Mouse (Mus musculus): ENCODE measurements around the gene Myrf.
A peak's percentile ranks its signal among the peaks of the same experiment; 100 is the strongest.

The Myrf gene

DNA sequence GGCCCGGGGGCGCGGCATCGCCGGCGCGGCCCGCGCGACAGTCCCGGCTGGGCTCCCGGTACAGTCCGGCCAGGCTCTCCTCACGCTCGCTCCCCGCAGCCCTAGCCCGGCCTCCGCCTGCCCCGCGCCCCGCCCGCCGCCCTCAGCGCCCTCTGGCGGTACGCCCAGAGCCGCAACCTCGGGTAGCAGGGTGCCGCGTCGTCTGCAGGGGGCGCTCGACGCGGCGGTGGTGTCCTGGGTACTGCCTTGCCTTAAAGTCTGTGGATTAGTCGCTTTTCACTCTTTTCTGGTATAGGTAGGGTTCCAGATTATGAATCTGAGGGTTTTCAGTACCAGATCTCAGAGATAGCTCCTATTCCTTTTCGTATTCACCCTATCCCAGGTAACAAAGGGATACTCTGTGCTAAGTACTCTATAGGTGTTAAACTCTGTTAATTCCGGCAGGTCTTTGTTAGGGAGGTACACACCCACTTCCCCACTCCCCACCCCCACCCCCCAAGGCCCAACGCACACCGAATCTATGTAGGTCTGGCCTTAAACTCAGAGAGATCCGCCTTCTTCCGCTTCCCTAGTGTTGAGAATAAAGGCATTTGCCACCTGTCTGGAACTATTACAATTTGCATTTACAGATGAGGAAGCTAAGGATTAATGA, at the start of gene Myrf:
Gene Myrf, minus strand, starts transcription at position 95 of the 652 bp plus-strand sequence.
- DNase-seq (ENCODE audit: low spot score): peak; percentile 90

DNA sequence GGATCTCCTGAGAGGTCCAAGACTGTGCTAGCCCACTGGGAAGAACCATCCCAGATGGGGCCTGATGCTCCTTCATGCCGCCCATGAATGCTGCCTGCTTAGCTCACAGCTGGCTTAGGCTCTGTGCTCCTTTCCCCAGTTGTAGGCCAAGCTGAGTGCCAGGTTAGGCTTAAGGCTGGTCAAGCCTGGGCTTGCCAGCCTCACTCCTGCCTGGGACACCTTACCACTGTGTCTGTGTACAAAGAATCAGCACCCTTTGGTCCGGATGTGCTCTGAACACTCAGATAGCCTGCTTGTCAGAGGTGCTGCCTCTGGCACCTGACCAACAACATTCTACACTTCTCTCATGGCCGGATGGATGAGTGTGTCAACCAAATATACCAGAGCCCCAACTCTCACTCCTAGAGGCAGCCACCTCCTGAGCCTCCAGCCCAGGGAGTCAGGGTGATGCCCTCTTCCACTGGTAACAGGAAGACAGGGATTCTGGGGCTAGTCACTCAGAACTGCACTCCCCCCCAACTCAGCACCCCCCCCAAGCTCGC, 49.1 kb upstream of the Myrf start:
- no peak for DNase-seq (ENCODE audit: low spot score)

DNA sequence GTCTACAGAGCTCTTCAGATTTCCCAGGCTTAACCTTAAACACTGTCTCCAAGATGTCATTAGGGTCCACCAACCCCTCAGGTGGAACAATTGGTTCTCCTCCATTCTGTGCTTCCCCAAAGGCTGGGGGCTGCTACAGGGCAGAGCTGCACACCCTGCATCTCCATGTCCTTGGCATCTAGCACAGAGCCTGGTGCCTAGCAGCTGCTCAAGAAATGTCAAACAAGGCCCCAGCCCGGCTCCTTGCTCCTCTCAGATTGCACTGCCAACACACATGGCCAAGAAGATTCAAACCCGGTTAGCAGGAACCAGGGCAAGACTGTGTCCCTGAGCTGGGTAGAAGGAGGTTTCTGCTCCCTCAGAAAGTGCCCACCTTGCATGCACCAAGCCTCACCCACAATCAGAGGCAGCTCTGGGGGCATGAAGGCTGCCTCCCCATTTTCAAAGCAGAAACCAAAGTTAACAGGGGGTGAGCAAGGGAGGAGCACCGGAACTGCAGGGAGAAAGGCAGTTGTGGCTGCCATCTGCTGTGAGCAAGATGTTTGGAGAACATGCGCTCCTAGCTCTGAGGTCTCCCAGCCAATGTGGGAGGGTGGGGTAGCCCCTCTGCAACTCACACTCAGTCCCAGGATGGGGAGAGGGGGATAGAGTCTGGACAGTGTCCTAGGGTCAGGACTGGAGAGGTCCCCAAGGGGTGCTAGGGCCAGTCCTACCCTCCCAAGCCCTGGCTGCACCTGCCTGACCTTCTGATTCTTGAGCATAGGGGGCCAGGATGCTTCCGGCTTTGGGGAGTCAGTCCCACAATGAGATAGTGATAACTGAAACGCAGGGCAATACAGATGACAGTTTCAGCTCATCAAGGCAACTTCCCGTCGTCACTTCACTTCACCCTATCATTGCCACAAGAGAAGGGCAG, 47.8 kb upstream of the Myrf start:
- no peak for DNase-seq (ENCODE audit: low spot score)

DNA sequence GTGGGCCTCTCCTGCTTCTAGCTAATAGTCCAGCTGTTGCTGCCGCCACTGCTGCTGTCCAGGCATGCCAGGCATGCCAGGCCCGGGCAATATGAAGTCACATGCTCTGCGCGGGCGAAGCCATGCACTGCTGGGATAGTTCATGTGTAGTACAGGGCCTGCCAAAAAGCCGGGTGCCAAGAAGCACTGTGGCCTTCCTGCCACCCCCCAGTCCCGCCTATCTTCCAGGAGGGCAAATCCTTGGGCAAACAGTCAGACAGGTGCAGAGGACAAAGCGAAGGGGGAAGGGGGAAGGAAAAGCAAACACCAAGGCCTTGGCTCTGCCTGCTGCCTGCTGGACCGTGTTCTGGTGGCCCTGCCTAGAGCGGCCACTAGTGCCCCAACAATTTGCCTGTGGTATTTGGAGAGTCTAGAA, 45.9 kb upstream of the Myrf start:
- no peak for DNase-seq (ENCODE audit: low spot score)

DNA sequence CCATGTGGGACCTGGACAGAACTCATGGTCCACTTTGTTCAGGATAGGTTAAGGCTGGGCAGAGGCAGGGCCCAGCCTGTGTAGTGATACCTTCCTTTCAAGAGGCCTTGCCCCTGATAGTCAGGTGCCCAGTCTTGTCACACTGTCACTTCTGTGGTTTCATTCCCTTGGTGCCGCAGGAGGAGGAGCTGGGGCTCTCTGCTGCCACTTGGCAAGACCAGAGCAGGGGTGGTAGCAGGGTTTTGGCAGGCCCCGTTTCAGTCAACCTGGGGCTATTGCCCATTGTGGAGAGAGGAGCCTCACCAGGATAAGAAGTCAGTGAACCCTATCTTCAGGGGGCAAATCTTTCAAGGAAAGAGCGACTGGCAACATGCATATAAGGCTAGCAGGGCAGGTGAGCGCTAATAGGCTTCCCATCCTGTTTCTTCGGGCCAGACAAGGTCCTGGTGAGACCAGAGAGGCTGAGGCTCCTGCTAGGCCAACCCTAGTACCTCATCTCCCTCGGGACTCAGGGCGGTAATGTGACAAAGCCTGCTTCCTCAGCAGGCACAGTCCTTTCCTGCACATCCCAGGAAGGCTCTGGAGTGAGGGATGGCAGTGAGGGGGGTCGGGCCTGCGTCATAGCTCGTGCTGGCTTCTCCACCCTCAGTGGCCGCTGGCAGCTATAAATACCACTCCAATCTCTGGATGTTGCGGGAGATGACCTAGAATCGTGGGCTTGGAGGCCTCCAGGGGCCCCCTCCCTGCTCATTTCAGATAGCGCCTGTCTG, 40.4 kb upstream of the Myrf start:
- DNase-seq (ENCODE audit: low spot score): no peak

DNA sequence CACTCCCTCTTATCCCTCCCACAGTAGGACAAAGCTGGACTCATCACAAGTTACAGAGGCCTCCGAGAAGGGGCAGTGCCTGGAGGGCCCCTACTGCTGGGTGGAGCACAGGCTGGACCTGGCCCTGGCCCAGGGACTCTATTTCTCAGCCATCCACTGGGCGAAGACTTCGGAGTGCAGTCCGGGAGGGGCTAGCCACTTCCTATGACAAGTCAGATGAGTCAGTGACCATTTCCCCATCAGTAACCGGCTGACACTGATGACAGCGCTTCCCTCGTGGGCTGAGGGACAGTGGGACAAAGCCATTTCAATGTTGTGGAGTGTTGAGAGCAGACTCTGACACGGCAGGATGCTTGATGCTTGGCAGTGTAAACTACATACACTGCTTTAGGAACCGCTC, 39.1 kb upstream of the Myrf start:
- no peak for DNase-seq (ENCODE audit: low spot score)

DNA sequence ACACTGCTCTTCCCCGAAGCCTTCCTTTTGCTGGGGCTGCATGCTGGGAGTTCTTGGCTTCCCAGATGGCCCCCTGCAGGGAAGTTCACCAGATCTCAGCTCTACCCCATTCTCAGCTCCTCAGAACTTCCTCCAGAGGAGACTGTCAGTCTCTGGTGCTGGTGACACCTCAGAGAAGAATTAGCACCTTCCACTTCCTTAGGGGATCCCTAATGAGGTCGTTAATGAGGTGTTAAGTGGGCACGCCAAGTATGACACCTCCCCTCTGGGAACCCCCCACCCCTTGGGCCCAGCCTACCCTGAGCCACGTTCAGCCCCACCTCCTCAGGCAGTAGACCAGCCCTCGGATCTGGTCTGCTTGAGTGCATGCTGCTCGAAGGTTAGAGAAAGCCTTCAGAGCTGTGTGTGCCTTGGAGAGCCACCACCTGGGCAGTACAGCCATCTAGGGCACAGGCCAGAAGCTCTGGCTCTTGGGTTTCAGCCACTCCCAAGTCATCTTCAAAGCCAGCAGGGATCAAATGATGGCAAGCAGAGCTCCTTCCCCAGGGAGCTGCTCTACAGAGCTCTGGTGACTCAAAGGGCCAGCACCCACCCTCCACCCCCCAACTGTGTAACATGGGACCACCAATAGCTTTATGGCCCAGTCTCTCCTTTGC, 38.2 kb upstream of the Myrf start:
- DNase-seq (ENCODE audit: low spot score): no peak

DNA sequence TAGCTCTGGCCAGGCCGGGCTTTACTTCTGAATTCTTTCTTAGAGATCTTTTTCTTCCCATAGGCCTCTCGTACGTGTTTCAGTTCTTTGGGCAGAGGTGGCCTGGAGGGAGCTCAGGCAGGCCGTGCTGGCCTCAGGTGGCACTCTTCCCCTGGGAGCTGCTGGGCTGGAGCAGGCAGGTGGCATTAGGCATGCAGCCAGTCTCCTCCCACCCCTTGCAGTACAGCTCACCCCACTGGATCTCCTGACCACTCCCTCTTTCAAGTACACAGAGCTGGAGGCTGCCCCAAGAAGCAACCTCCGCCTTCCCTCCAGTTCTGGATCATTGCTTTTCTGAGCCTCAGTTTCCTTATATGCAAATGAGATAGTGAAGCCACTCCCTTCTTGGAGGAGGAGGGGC, 37.2 kb upstream of the Myrf start:
- DNase-seq (ENCODE audit: low spot score): no peak

DNA sequence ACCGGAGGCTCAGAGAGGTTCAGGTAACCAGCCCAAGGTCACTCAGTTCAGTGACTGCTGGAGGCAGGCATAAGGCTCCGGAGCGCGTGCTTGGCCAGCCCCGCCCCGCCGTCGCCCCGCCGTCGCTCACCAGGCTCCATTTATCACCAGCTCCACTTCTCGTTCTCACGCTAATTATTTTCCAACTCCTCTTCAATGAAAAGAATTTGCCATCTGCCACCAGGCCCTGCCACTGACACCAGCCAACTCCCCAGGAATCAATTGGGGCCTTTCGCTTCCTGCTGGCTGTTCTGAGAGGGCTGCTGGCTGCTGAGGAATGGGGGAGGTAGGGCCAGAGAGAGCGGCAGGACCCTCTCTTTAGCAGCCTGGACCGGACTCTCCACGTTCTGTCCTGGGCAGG, 36.8 kb upstream of the Myrf start:
- DNase-seq (ENCODE audit: low spot score): no peak

DNA sequence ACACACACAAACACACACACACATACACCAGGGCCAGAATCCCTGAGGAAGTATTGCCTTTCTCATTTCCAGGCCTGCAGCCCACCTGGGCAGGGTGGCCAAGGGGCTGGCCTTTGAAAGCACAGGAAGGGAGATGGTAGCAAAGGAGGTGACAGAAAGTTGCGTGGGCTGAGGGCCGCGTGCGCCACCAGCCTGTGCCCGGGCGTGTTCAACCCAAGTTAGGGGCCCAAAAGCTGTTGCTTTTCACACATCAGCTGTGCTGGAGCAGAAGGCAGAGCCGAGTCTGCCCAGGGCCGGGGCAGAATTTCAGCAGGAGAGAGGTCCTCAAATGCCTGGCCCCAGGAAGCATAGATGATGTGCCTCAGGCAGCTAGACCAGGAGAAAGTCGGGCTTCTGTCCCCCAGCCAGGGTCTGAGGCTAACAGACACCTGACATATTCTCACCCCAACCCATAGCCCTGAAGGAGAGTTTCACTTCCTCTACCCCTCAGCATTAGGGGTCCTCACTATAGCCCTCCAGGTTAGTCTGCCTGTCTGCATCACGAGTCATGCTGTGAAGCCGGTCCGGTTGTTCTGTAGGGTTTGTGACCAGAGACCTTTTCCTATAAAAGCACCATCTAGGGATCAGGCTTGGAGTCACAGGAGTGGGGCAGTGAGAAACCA, 36.1 kb upstream of the Myrf start:
- no peak for DNase-seq (ENCODE audit: low spot score)

DNA sequence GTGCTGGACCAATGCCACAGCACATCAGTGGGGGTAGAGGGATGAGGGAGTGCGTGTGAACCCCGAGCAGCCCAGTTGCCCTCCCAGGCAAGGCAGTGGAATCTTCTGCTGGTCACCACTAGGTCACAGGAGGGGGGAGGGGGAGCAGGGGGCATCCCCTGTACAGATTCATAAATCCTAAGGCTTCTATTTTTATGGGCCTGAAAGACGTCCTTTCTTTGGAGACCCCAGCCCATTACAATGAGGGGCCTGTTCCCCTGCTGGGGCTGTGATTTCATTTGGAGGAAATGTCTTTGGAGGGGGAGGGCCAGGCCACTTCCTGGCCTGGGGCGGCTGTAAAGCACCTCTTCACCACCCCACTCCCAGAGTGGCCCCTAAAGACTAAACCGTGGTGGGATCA, 33.5 kb upstream of the Myrf start:
- no peak for DNase-seq (ENCODE audit: low spot score)

DNA sequence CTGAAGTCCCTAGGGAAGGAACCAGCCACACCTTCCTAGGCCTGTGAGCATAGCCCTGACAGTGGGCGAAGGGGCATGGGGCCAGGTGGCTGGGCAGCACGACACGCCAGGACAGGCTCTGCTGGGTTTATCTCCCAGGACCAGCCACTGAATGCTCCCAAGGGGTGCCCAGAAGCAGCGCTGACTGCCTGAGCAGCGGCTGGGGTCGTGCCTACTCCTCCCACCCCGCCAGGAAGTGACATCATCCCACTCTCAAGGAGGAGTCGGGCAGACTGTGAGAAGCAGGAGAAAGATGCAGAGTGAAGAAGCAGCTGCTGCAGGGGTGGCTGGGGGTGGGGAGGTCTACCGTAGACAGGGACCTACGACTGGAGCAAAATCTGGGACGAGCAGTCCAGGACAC, 32.2 kb upstream of the Myrf start:
- DNase-seq (ENCODE audit: low spot score): no peak

DNA sequence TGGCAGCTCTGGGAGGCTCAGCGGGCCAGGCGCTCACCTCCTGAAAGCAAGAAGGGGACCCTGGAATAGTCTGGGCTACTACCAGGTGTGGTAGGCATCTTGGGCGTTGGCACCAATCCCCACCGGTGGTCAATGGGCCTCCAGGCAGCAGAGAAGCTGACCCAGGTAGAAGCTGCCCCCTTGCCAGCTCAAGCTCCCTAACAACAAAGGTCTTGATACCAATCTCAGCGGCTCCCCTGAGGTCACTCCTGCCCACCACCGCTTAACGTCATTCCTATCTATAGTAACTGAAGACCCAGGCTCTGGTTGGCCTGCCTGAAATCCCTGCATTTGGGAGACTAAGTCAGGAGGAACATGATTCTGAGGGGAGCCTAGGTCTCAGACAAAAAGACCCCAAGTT, 31.0 kb upstream of the Myrf start:
- no peak for DNase-seq (ENCODE audit: low spot score)

DNA sequence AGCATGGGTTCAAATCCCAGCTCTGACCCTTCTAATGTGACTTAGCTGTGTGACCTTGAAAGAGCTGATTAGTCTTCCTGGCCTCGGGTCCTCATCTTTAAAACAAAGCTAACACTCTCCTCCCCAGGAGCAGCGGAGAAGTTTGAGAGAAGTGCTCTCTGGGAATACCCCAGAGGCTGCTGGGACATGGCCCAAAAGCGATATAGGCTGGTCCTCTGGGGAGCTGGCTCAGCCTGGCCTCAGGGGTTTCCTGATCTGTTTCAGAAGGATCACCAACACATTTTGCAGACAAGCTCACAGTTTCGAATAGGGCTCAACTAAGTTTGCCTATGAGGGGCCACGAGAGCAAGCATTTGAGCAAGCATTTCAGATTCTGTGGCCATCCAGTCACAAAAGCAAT, 29.8 kb upstream of the Myrf start:
- DNase-seq (ENCODE audit: low spot score): no peak

DNA sequence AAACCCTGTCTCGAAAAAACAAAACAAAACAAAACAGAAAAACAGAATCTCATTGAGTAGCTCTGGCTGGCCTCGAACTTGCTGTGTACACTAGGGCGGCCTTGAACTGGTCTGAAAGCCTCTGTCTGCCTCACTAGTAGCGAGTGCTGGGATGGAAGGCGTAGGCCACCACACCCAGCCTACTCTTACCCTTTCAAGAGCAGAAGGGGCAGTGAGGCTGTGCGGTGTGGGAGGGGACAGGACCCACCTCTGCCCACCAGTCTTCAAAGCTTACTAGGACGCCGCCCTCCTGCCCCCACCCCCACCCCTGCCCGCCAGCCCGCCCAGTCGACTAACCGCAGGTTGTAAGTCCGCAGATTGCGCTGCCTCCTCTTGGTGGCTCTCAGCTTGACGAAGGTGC, 28.3 kb upstream of the Myrf start:
- DNase-seq (ENCODE audit: low spot score): no peak

DNA sequence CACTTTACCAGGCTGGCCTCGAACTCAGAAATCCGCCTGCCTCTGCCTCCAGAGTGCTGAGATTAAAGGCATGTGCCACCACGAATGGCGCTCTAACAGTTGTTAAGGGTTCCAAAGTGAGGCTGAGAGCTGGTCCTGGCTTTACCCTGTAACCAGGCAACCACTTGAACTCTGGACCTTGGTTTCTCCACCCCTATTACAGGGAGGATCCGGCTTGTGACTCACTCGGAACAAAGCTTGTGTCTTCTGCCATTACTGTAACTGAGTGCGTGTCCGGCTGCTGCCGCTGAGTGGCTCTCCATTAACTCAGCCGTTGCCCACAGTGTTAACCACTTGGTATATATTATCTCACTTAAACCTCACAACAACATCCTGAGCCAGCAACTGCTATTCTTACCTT, 27.4 kb upstream of the Myrf start:
- DNase-seq (ENCODE audit: low spot score): no peak

DNA sequence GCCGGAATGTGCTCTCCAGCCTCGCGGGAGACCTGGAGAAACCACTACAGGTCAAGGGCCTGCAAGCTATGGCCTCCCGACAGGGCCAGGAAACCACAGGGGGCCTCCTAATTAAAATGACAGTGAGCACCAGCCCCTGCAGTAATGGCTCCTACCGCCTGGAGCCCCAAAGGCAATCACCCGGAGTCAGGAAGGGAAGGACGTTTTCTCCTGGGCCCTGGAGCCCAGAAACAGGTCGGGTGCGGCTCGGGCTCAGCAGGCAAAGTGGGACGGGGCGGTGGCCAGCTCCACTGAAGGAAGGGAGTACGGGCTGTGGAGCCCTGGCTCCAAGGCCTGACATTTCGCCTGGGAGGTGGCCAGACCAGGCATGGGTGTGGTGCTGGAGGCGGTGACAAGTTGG, 26.5 kb upstream of the Myrf start:
- peak; percentile 68 for DNase-seq (ENCODE audit: low spot score)

DNA sequence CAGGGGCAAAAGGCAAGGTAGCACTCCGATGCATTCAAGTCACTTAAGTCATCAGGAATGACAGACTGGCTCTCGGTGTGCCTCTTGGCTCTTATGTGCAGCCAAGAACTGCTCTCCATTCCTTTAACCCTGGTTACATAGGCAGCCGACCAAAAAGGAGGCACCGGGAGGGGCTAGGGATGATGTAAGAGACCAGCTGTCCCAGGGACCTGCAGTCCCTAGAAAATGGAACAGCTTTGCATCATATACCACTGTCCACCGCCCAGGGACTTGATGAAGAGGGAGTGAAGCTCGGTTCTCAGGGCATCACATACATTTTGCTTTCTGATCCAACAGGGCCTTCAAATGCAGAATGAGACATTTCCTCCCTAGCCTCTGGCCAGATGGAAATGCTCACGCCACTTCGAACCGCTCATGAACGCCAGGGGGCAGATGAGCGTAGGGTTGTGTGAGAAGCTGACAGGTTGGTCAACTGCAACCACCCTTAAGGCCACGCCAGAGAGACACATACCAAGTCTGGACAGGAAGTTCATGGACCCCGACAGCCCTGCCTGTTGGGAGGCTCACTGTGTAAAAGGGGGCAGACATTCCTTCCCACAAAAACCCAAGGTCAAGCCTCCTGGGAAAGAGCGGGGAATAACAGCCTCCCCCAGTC, 25.8 kb upstream of the Myrf start:
- peak; percentile 90 for DNase-seq (ENCODE audit: low spot score)

DNA sequence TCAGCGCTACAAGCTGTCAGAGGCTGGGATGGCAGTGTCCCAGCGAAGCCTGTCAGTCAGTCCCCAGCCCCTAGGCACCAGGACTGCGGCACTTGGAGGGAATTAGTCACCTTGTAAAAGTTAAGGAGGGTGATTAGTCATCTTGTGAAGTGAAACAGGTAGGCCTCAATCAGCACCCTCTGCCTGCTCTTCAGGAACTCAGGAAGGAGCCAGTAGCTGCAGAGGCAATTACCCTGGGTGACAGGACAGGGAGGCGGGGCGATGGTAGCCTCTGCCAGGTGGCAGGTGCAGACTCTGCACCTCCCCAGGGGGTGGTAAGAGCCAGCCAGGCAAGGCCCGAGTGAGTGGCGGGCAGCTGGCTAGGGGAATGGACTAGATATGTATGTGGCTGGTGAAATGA, 20.8 kb upstream of the Myrf start:
- DNase-seq (ENCODE audit: low spot score): no peak

DNA sequence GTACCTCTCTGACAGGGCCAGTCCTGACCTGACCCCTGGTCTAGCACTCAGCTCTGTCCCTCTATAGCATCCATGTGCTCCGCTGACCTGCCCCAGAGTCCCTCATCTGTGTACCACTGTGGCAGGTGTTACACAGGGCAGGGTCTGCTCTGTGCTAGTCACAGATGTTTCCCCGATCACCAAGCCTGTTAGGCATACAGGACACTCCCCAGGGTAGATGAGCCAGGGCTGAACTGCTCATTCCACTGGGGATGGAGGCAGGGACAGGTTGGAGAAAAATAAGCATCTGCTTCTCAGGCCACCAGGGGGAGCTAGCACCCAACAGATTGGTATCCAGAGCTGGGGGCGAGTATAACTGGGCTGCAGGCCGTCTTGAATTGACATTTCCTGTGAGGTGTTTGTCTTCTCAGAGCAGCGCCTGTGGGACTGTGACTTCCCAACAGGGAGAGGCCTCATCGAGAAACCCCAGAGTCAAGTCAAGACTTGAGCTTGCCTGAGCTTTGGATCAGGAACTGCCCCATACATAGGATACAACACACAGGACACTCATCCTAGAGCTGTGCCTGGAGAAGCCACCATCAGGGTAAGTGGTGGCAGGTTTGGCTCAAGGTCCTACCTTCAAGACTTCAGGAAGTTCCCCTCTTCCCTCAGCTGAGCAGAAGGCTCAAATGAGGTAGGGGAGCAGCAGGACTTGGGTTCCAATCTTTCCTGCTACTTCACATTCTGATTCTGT, 17.9 kb upstream of the Myrf start:
- peak; percentile 92 for DNase-seq (ENCODE audit: low spot score)
